Mouse (Mus musculus): ENCODE data around the gene Sgms1. TPM values are rescaled to one million over a fixed set of nuclear protein-coding genes. Genes with fewer than 3 reads are reported as not detected.
A peak's percentile ranks its signal among the peaks of the same experiment; 100 is the strongest.

Gene Sgms1
- total and polyA plus RNA-seq, 2 experiments from 2014 or later = 21.3 to 28.4 TPM

DNA sequence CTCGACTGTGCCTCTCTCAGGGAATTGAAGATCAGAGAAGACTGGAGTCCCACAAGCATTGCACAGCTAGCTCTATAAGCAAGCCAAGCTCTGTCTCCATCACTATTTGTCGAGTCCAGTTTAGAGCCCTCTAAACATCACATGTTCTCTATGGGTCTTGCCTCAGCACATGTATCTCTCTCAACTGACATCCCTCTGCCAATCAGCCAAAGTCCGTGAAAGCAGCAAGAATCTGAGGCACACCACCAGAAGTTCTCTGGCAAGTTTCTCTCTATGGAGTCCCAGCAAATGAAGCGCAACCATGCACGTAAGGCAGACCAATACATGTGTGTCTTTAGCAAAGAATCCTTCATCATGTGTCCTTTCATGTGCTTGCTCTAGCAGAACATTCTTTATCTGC, 77.8 kb downstream of the Sgms1 start:
- ATAC-seq (ENCODE audit: low FRiP score) (no peak), DNase-seq (ENCODE audit: low spot score) (no peak)
- Histone ChIP-seq H3K9ac (replicated peaks; ENCODE audit: low read length, poor library complexity, severe bottlenecking) (no peak overlapping the region), H3K4me1 (ENCODE audit: insufficient read depth, low read length) (peaks cover 3% of the 10 kb centered on the region; the same call in 1 of the 2 replicates), H3K27me3 (ENCODE audit: insufficient read depth, low read length) (no peaks in the 10 kb centered on the region), H3K36me3 (ENCODE audit: insufficient read depth, low read length) (no peaks in the 10 kb centered on the region), H3K4me2 (ENCODE audit: low read depth, low read length, poor library complexity, severe bottlenecking) (no peak overlapping the region), H3K4me3 (ENCODE audit: low read depth, low read length) (no peak overlapping the region), H3K27ac (ENCODE audit: low read depth, low read length) (no peak overlapping the region), H3K9me3 (ENCODE audit: low read length) (no peaks in the 10 kb centered on the region)
- TF ChIP-seq CTCF (IDR thresholded peaks at IDR 0.05) = no peak
- WGBS = 95% methylated on average over 5 of the region's 5 CpGs

DNA sequence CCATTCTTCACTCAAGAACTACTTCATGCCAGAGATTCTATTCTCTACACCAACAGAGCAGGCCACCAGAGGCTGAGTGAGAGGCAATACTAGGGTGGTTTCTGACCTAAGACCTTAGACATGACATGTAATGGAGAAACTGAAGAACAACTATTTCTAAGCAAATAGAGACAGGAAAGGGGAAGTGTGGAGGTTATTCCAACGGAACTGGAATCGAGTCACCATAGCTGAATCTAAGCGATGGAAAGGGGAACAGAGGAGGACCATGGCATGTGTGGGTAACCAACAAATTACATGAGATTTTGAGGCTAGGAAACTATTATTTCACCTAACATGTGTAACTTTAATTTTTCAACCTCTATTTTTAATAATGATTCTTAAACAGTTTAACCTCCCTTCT, 78.5 kb downstream of the Sgms1 start:
- no peaks in the 10 kb centered on the region for H3K36me3 ChIP-seq (ENCODE audit: insufficient read depth, low read length)
- H3K4me1 ChIP-seq (ENCODE audit: insufficient read depth, low read length) = peaks cover 3% of the 10 kb centered on the region; the same call in 1 of the 2 replicates
- DNase-seq (ENCODE audit: low spot score) (no peak), ATAC-seq (ENCODE audit: low FRiP score) (no peak)
- H3K4me3 ChIP-seq (ENCODE audit: low read depth, low read length) = no peak overlapping the region
- H3K4me2 ChIP-seq (ENCODE audit: low read depth, low read length, poor library complexity, severe bottlenecking) = no peak overlapping the region
- H3K27ac ChIP-seq (ENCODE audit: low read depth, low read length) = no peak overlapping the region
- H3K9me3 ChIP-seq (ENCODE audit: low read length) = no peaks in the 10 kb centered on the region
- H3K9ac ChIP-seq (replicated peaks; ENCODE audit: low read length, poor library complexity, severe bottlenecking) = no peak overlapping the region
- no peaks in the 10 kb centered on the region for H3K27me3 ChIP-seq (ENCODE audit: insufficient read depth, low read length)
- WGBS = 96% methylated on average over 3 of the region's 3 CpGs
- no peak for TF ChIP-seq CTCF (IDR thresholded peaks at IDR 0.05)

DNA sequence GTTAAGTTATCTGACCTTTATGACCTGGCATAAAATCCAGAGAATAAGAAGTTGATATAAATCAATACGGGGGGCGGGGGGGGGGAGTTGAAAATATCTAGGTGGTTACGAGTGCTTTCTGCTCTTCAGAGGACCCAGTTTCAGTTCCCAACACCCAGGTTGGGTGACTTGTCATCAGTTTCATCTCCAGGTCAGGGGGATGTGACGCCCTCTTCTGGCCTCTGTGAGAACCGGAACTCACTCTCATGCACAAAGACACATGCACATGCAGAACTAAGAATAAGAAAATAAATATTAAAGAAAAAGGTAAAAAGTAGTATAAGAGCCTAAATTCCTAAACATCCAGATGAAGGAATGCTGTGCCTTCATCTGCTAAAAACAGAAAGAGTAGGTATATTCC, 79.0 kb downstream of the Sgms1 start:
- ATAC-seq (ENCODE audit: low FRiP score) = no peak
- 96% methylated on average over 5 of the region's 5 CpGs for WGBS

DNA sequence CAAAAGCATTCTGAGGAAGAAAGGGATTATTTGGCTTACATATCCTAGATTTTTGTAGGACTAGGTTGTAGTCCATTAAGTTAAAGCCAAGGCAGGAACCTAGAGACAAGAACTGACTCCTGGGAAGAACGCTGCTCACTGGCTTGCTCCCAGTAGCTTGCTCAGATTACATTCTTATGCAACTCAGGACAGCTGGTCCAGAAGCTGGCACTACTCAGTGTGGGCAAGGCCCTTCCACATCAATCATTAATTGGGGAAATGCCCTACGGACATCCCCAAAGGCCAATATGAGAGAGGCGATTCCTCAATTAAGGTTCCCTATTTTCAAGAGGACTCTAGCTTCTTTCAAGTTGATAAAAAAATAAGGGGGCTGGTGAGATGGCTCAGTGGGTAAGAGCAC, 80.2 kb downstream of the Sgms1 start:
- H3K27ac ChIP-seq (ENCODE audit: low read depth, low read length) = no peak overlapping the region
- DNase-seq (ENCODE audit: low spot score) (no peak), ATAC-seq (ENCODE audit: low FRiP score) (no peak)
- WGBS = 91% methylated on average over 3 of the region's 3 CpGs
- H3K4me3 ChIP-seq (ENCODE audit: low read depth, low read length) = no peak overlapping the region
- no peak for TF ChIP-seq CTCF (IDR thresholded peaks at IDR 0.05)
- no peaks in the 10 kb centered on the region for H3K36me3 ChIP-seq (ENCODE audit: insufficient read depth, low read length)
- no peaks in the 10 kb centered on the region for H3K9me3 ChIP-seq (ENCODE audit: low read length)
- no peaks in the 10 kb centered on the region for H3K27me3 ChIP-seq (ENCODE audit: insufficient read depth, low read length)
- H3K9ac ChIP-seq (replicated peaks; ENCODE audit: low read length, poor library complexity, severe bottlenecking) = no peak overlapping the region
- peaks cover 3% of the 10 kb centered on the region; the same call in 1 of the 2 replicates for H3K4me1 ChIP-seq (ENCODE audit: insufficient read depth, low read length)
- H3K4me2 ChIP-seq (ENCODE audit: low read depth, low read length, poor library complexity, severe bottlenecking) = no peak overlapping the region

More for the DNA sequence above, 79.0 kb downstream of the Sgms1 start:
- peaks cover 3% of the 10 kb centered on the region; the same call in 1 of the 2 replicates for H3K4me1 ChIP-seq (ENCODE audit: insufficient read depth, low read length)
- H3K9ac ChIP-seq (replicated peaks; ENCODE audit: low read length, poor library complexity, severe bottlenecking) = no peak overlapping the region
- no peak for TF ChIP-seq CTCF (IDR thresholded peaks at IDR 0.05)
- H3K27me3 ChIP-seq (ENCODE audit: insufficient read depth, low read length) = no peaks in the 10 kb centered on the region
- H3K9me3 ChIP-seq (ENCODE audit: low read length) = no peaks in the 10 kb centered on the region
- H3K27ac ChIP-seq (ENCODE audit: low read depth, low read length) = no peak overlapping the region
- no peak overlapping the region for H3K4me3 ChIP-seq (ENCODE audit: low read depth, low read length)
- DNase-seq (ENCODE audit: low spot score) = no peak
- H3K36me3 ChIP-seq (ENCODE audit: insufficient read depth, low read length) = no peaks in the 10 kb centered on the region
- no peak overlapping the region for H3K4me2 ChIP-seq (ENCODE audit: low read depth, low read length, poor library complexity, severe bottlenecking)

DNA sequence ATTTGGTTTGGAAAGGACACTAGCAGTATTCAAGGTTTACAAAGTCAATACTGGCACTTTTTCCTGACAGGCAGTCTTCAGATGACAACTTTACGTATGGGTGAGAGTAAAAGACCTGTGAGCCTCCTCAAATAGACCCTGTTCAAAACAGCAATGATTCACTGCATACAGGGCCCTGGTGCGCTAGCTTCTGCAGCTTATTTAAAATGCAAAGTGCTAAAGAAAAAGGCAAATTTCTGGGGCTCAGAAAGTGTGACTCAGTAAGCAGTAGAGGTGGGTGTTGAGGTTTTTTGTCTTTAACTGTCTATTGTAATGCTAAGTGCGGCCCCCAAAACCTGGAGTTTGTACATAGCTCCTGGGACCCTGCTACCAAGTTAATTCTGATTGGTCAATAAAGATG, 81.2 kb downstream of the Sgms1 start:
- ATAC-seq (ENCODE audit: low FRiP score) (no peak), DNase-seq (ENCODE audit: low spot score) (no peak)
- Histone ChIP-seq H3K9me3 (ENCODE audit: low read length) (no peaks in the 10 kb centered on the region), H3K27ac (ENCODE audit: low read depth, low read length) (no peak overlapping the region), H3K9ac (replicated peaks; ENCODE audit: low read length, poor library complexity, severe bottlenecking) (no peak overlapping the region), H3K4me2 (ENCODE audit: low read depth, low read length, poor library complexity, severe bottlenecking) (no peak overlapping the region), H3K4me3 (ENCODE audit: low read depth, low read length) (no peak overlapping the region), H3K27me3 (ENCODE audit: insufficient read depth, low read length) (no peaks in the 10 kb centered on the region), H3K36me3 (ENCODE audit: insufficient read depth, low read length) (no peaks in the 10 kb centered on the region), H3K4me1 (ENCODE audit: insufficient read depth, low read length) (no peaks in the 10 kb centered on the region)
- 90% methylated on average over 3 of the region's 3 CpGs for WGBS
- no peak for TF ChIP-seq CTCF (IDR thresholded peaks at IDR 0.05)

DNA sequence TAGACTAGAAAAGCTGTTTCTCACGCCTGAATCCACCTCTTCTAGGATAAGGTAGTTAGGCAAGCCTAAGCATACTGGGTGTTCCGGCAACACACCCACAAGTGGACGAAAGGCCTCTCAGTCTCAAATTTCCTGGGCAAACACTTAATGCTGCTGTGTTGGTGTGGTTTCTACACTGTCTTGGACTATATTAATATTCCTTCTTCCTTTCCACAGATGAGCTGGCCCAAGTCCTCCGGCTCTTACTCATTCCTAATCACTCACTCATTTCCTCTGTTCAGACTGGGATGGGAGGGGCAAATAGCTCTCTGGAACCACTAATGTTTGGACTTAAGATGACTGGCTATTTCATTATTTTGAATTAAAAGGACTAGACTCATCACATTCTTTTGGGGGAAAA, 84.6 kb downstream of the Sgms1 start:
- H3K36me3 ChIP-seq (ENCODE audit: insufficient read depth, low read length) = no peaks in the 10 kb centered on the region
- 0 out of 2 replicates have a peak overlapping the region, but pooled peaks have one; percentile 43 for H3K27ac ChIP-seq (ENCODE audit: low read depth, low read length)
- WGBS = 61% methylated on average over 4 of the region's 4 CpGs
- no peak overlapping the region for H3K4me3 ChIP-seq (ENCODE audit: low read depth, low read length)
- no peak overlapping the region for H3K9ac ChIP-seq (replicated peaks; ENCODE audit: low read length, poor library complexity, severe bottlenecking)
- ATAC-seq (ENCODE audit: low FRiP score) = no peak
- H3K4me2 ChIP-seq (ENCODE audit: low read depth, low read length, poor library complexity, severe bottlenecking) = no peak overlapping the region
- no peaks in the 10 kb centered on the region for H3K27me3 ChIP-seq (ENCODE audit: insufficient read depth, low read length)
- no peak for DNase-seq (ENCODE audit: low spot score)
- TF ChIP-seq CTCF (IDR thresholded peaks at IDR 0.05) = no peak
- H3K4me1 ChIP-seq (ENCODE audit: insufficient read depth, low read length) = no peaks in the 10 kb centered on the region
- H3K9me3 ChIP-seq (ENCODE audit: low read length) = no peaks in the 10 kb centered on the region

All from midbrain, postnatal 0 days (tissue).